Mouse (Mus musculus): ENCODE results near the gene Erich2. TPM values are rescaled to one million over a fixed set of nuclear protein-coding genes. Genes with fewer than 3 reads are reported as not detected.

Erich2 gene
- polyA plus RNA-seq, 1 experiment from 2014 or later = 0.97 TPM

- 5% methylated on average over 30 of the region's 30 CpGs for WGBS
- no peaks in the 10 kb centered on the region for H3K9me3 ChIP-seq (replicated peaks; ENCODE audit: control insufficient read depth, low read length)
- H3K9ac ChIP-seq (ENCODE audit: low read length) = no peak overlapping the region
- H3K27ac ChIP-seq (ENCODE audit: low read length) = no peak overlapping the region
- H3K36me3 ChIP-seq (ENCODE audit: control insufficient read depth, insufficient read depth) = no peaks in the 10 kb centered on the region
- peak overlapping the region; percentile 55 for H3K4me3 ChIP-seq (ENCODE audit: low read length)
- peaks cover 44% of the 10 kb centered on the region for H3K4me1 ChIP-seq (ENCODE audit: control insufficient read depth, insufficient read depth, low read length)
- no peak for ATAC-seq (replicated peaks; ENCODE audit: extremely low read depth, insufficient read depth, low FRiP score)
- peaks cover 88% of the 10 kb centered on the region for H3K27me3 ChIP-seq (ENCODE audit: control insufficient read depth, insufficient read depth, low read length)
- peak overlapping the region; percentile 88 for H3K4me2 ChIP-seq (ENCODE audit: low read depth, low read length)
Measured at GRCm38 (mm10) chr2:70565651-70566602, 57.3 kb downstream of the Erich2 start.

DNA sequence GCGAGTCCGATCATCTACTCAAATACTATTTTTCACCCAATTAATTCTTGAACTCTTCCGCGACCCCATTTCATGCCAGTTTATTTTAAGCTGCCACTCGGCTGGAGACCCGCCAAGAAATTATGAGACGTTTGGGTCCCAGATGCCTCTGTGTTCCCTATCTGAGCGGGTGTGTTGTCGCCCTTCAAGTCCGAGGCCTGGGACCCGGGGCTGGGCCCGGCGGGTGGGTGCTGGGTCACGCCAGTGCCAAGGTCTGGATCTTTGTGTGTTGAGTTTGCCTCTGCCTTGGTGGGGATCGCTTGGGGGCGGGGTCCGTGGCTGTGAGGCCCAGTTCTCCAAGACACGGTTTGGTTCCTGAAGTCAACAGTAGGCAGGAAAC, 58.0 kb downstream of the Erich2 start:
- Histone ChIP-seq H3K9ac (ENCODE audit: low read length) (no peak overlapping the region), H3K4me1 (ENCODE audit: control insufficient read depth, insufficient read depth, low read length) (peaks cover 42% of the 10 kb centered on the region), H3K27me3 (ENCODE audit: control insufficient read depth, insufficient read depth, low read length) (peaks cover 84% of the 10 kb centered on the region), H3K4me2 (ENCODE audit: low read depth, low read length) (peak overlapping the region; percentile 88), H3K36me3 (ENCODE audit: control insufficient read depth, insufficient read depth) (no peaks in the 10 kb centered on the region), H3K4me3 (ENCODE audit: low read length) (peak overlapping the region; percentile 55), H3K9me3 (replicated peaks; ENCODE audit: control insufficient read depth, low read length) (no peaks in the 10 kb centered on the region), H3K27ac (ENCODE audit: low read length) (no peak overlapping the region)
- no peak for ATAC-seq (replicated peaks; ENCODE audit: extremely low read depth, insufficient read depth, low FRiP score)
- 3% methylated on average over 18 of the region's 18 CpGs for WGBS

DNA sequence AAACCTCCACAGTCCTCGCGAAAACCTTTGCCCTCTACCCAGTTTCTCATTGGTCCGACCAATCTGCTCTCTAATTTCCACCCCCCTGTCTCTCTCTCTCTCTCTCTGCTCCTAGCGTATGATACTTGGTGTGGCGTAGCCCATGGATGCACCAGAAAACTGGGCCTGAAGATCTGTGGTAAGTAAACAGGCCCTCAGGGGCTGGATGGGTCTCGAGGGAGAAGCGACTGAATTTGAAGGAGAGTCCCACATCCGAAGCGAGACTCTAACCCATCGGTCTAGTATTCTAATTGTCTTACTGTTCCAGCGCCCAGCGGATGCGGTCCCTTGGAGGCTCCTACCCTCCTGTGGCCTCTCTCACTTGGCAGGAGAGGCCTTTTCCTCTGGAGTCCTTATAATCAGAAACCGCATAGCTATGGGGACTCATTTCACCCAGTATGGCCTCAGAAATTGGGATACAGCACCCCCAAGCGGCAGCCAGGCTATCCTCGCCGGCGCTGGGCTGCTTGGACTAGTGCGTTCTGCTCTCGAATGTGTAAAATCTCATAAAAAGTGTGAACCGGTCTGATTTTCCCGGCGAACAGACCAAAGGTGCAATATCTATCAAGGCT, 58.6 kb downstream of the Erich2 start:
- peak; percentile 23; the same call in 1 of the 2 replicates for ATAC-seq (replicated peaks; ENCODE audit: extremely low read depth, insufficient read depth, low FRiP score)

DNA sequence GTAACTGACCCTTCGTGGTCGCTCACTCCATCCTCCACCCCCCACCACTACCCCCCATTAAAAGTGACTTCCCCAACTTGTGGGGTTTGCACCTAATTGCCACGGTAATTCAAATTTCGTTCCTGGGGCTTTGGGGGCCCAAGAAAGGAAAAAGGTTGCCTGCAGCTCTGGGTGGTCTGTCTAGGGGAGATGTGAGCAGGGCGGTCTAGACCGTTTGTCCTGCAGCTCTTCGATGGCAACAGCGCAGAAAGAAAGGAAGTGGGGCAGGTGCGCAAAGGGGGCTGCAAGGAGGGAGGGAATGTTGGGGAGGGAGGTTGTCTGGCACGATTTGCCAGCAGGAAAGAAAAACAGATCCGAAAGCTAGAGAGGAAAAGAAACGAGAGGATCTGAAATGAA, 59.1 kb downstream of the Erich2 start:
- WGBS = 2% methylated on average over 12 of the region's 12 CpGs
- Histone ChIP-seq H3K9me3 (replicated peaks; ENCODE audit: control insufficient read depth, low read length) (no peaks in the 10 kb centered on the region), H3K27ac (ENCODE audit: low read length) (no peak overlapping the region), H3K4me2 (ENCODE audit: low read depth, low read length) (peak overlapping the region; percentile 88), H3K36me3 (ENCODE audit: control insufficient read depth, insufficient read depth) (no peaks in the 10 kb centered on the region), H3K27me3 (ENCODE audit: control insufficient read depth, insufficient read depth, low read length) (peaks cover 78% of the 10 kb centered on the region), H3K4me1 (ENCODE audit: control insufficient read depth, insufficient read depth, low read length) (peaks cover 42% of the 10 kb centered on the region), H3K9ac (ENCODE audit: low read length) (no peak overlapping the region), H3K4me3 (ENCODE audit: low read length) (peak overlapping the region; percentile 55)
- ATAC-seq (replicated peaks; ENCODE audit: extremely low read depth, insufficient read depth, low FRiP score) = no peak

More for the DNA sequence above, 58.6 kb downstream of the Erich2 start:
- peaks cover 42% of the 10 kb centered on the region for H3K4me1 ChIP-seq (ENCODE audit: control insufficient read depth, insufficient read depth, low read length)
- no peak overlapping the region for H3K27ac ChIP-seq (ENCODE audit: low read length)
- H3K4me3 ChIP-seq (ENCODE audit: low read length) = peak overlapping the region; percentile 55
- 9% methylated on average over 23 of the region's 23 CpGs for WGBS
- H3K27me3 ChIP-seq (ENCODE audit: control insufficient read depth, insufficient read depth, low read length) = peaks cover 80% of the 10 kb centered on the region
- no peaks in the 10 kb centered on the region for H3K36me3 ChIP-seq (ENCODE audit: control insufficient read depth, insufficient read depth)
- no peak overlapping the region for H3K9ac ChIP-seq (ENCODE audit: low read length)
- H3K9me3 ChIP-seq (replicated peaks; ENCODE audit: control insufficient read depth, low read length) = no peaks in the 10 kb centered on the region
- peak overlapping the region; percentile 88 for H3K4me2 ChIP-seq (ENCODE audit: low read depth, low read length)

DNA sequence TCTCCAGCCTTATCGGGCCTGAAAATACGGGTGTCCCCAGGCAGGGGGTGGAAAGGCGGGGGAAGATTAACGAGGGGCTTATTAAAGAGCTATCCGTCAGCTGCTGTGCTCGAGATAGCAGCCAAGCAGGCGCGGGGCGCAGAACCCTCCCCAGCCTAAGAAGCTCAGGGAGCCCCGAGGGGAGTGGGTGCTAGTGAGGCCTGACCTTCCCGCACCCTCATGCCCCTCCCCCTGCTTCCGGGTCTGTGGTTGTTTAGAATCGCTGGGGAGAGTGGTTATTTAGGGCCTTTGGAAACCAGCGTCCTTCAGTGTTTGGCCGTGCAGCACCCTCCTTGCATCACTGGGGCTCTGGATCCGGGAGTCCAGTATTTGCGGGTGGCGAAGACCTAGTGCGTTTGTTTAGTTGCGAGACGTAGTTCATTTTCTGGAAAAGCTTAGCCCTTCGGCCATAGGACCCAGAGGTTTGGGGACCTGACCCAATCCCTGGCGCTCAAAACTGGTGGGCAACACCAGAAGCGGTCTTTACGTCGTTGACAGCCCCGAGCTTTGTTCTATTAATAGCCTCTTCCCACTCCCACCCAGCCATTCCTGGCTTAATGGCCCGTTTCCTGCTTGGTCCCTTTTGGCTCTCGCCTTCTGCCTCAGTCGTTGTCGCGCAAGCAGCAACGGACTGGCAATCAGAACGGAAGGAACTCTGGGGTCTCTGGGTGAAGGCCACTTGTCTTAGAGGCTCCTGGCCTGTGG, 59.8 kb downstream of the Erich2 start:
- ATAC-seq (replicated peaks; ENCODE audit: extremely low read depth, insufficient read depth, low FRiP score) = no peak
- Histone ChIP-seq H3K9ac (ENCODE audit: low read length) (peak overlapping the region; percentile 59), H3K4me1 (ENCODE audit: control insufficient read depth, insufficient read depth, low read length) (peaks cover 39% of the 10 kb centered on the region), H3K4me3 (ENCODE audit: low read length) (peak overlapping the region; percentile 55), H3K4me2 (ENCODE audit: low read depth, low read length) (peak overlapping the region; percentile 88), H3K27ac (ENCODE audit: low read length) (no peak overlapping the region), H3K27me3 (ENCODE audit: control insufficient read depth, insufficient read depth, low read length) (peaks cover 71% of the 10 kb centered on the region), H3K9me3 (replicated peaks; ENCODE audit: control insufficient read depth, low read length) (no peaks in the 10 kb centered on the region), H3K36me3 (ENCODE audit: control insufficient read depth, insufficient read depth) (no peaks in the 10 kb centered on the region)
- under 1% methylated on average over 34 of the region's 34 CpGs for WGBS

DNA sequence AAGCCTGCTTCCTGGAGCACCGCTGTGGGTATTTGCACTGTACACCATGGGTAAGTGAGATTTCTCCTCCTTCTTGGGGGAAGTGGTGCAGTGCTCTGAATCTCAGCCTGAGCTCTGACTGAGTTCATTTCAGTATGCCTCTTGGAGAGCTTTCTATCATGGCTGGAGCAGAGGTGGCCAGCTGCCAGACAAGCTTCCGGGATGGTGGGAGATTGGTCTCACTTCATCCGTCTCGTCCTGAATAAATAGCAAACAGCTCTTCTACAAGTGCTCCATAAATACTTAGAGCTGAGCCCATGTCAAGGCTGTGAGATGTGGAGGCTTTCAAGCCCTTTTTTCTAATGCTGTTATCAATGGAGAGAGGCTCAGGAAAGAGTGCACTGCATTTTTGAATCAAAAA, 63.1 kb downstream of the Erich2 start:
- Histone ChIP-seq H3K4me1 (ENCODE audit: control insufficient read depth, insufficient read depth, low read length) (peaks cover 21% of the 10 kb centered on the region), H3K9me3 (replicated peaks; ENCODE audit: control insufficient read depth, low read length) (no peaks in the 10 kb centered on the region), H3K9ac (ENCODE audit: low read length) (no peak overlapping the region), H3K4me2 (ENCODE audit: low read depth, low read length) (no peak overlapping the region), H3K27me3 (ENCODE audit: control insufficient read depth, insufficient read depth, low read length) (peaks cover 37% of the 10 kb centered on the region), H3K36me3 (ENCODE audit: control insufficient read depth, insufficient read depth) (no peaks in the 10 kb centered on the region), H3K27ac (ENCODE audit: low read length) (no peak overlapping the region), H3K4me3 (ENCODE audit: low read length) (no peak overlapping the region)
- ATAC-seq (replicated peaks; ENCODE audit: extremely low read depth, insufficient read depth, low FRiP score) = no peak
- 30% methylated on average over 4 of the region's 4 CpGs for WGBS

DNA sequence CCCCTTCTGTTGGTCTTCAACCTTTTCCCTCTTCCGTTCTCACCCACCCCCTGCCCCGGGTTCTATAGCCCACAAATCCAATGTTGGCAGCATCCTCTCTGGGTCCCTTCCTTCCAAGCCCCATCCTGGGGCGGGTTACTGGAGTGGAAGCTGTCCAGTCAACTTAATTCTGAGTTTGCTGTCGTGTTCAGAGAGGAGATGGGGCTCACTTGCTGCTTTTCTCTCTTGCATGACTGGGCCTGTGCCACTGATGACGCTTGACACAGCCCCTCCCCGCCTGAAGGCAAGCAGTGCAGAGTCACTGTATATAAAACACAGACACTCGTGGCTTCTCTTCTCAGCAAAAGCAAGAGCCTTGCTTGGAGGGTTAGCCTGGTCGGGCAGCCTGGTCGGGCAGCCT, 63.6 kb downstream of the Erich2 start:
- no peak for ATAC-seq (replicated peaks; ENCODE audit: extremely low read depth, insufficient read depth, low FRiP score)
- WGBS = 46% methylated on average over 9 of the region's 9 CpGs

DNA sequence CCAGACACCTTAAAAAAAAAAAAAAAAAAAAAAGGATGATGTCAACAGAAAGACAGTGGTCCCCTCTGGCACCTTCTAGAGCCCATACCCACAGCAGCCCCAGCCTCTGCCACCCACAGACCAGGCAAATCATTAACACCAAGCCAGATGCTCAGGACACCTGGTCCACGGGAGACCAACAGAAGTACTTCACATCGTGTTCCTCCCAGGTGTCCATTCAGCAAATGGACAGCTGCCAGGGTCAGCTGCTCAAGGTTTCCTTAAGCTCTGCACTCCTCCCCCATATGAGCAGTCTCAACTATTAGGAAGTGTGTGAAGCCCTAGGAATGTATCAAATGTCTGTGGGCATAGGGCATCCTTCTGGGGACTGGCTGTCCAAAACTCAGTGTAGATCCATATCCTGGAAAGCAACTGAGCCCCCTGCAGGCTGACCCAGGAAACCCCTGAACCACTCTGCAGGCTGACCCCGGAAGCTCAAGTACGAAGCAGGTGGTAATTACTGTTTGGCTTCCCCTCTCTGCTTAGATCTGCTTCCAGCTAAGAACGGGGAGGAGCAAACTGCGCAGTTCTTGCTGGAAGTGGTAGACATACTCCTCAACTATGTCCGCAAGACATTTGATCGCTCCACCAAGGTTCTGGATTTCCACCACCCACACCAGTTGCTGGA, 65.1 kb downstream of the Erich2 start:
- Histone ChIP-seq H3K9me3 (replicated peaks; ENCODE audit: control insufficient read depth, low read length) (no peaks in the 10 kb centered on the region), H3K36me3 (ENCODE audit: control insufficient read depth, insufficient read depth) (no peaks in the 10 kb centered on the region), H3K4me1 (ENCODE audit: control insufficient read depth, insufficient read depth, low read length) (peaks cover 4% of the 10 kb centered on the region; the same call in 1 of the 2 replicates), H3K4me3 (ENCODE audit: low read length) (no peak overlapping the region), H3K27me3 (ENCODE audit: control insufficient read depth, insufficient read depth, low read length) (peaks cover 22% of the 10 kb centered on the region), H3K9ac (ENCODE audit: low read length) (no peak overlapping the region), H3K27ac (ENCODE audit: low read length) (no peak overlapping the region), H3K4me2 (ENCODE audit: low read depth, low read length) (no peak overlapping the region)
- 75% methylated on average over 8 of the region's 8 CpGs for WGBS
- no peak for ATAC-seq (replicated peaks; ENCODE audit: extremely low read depth, insufficient read depth, low FRiP score)

More for the DNA sequence above, 63.6 kb downstream of the Erich2 start:
- Histone ChIP-seq H3K4me3 (ENCODE audit: low read length) (no peak overlapping the region), H3K27ac (ENCODE audit: low read length) (no peak overlapping the region), H3K36me3 (ENCODE audit: control insufficient read depth, insufficient read depth) (no peaks in the 10 kb centered on the region), H3K4me2 (ENCODE audit: low read depth, low read length) (no peak overlapping the region), H3K9me3 (replicated peaks; ENCODE audit: control insufficient read depth, low read length) (no peaks in the 10 kb centered on the region), H3K27me3 (ENCODE audit: control insufficient read depth, insufficient read depth, low read length) (peaks cover 32% of the 10 kb centered on the region), H3K9ac (ENCODE audit: low read length) (no peak overlapping the region), H3K4me1 (ENCODE audit: control insufficient read depth, insufficient read depth, low read length) (peaks cover 16% of the 10 kb centered on the region)

Data from heart, embryonic 16.5 days (tissue).